Mouse (Mus musculus): ENCODE data around the gene Golgb1.

DNA sequence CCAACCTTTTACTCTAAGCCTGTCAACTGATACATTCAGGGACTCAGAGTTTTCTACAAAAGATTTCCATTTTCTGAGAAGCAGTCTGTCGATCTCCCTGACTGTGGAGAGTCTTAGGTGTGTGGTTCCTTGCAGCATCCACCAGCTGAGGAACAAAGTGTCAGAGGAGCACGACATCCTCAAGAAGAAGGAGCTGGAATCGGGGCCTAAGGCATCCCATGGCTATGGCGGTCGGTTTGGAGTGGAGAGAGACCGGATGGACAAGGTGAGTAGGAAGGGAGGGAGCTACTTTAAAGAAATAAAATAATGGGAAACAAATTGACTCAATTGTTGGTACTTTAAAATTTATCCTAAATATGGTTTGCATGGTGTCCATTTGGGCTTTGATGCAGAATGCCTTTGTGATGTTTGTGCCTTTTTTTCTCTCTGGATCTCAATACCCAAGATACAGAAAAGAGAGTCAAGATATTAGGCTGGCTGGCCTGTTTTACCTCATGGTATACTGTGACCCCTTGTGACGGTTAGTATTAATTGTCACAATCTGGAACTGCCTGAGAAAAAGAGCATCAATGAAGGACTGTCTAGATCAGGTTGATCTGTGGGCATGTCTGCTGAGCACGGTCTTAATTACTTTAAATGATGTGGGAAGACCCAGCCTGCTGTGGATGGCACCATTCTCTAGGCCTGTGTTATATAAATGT lies 71.7 kb downstream of the Golgb1 start:
- TF ChIP-seq CTCF (conservative IDR thresholded peaks at IDR 0.05; ENCODE audit: low read length) (no peak), NANOG (IDR thresholded peaks at IDR 0.05; ENCODE audit: borderline replicate concordance, low read length) (no peak)
